Mouse (Mus musculus): ENCODE measurements around the gene Mvb12a.

DNA sequence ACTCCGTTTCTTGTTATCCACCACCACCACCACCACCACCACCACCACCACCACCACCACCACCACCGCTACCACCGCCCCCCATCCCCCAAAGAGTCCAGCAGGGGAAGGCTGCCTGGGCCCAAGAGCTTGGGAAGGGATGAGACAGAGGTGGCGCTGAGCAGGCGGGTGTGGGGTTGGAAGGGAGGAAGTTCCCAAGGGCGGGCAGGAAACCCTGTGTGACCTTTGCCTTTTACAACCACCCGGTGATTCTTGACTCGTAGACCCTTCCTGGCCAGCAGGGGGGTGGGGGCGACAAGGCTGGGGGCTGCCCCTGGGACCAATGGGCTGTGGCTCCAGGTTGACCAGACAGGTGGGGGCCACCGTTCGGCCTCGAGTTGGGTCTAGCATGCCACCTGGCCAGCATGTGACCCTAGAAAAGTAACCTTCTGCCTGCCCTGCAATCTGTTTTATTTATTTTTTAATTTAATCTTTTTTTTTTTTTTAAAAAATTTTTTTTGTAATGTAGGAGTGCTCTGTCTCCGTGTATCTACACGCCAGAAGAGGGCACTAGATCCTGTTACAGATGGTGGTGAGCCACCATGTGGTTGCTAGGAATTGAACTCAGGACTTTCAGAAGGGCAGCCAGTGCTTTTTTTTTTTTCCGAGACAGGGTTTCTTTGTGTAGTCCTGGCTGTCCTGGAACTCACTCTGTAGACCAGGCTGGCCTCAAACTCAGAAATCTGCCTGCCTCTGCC, 29.5 kb upstream of the Mvb12a start:
- TF ChIP-seq CTCF (IDR thresholded peaks at IDR 0.05; ENCODE audit: control insufficient read depth, insufficient read depth, insufficient replicate concordance, low read depth, low read length) (no peak), POLR2A (IDR thresholded peaks at IDR 0.05; ENCODE audit: control insufficient read depth, low read depth, low read length) (no peak)
